Mouse (Mus musculus) limb, embryonic 11.5 days (tissue): ENCODE results near the gene Slc40a1. TPM values are rescaled to one million over a fixed set of nuclear protein-coding genes. Genes with fewer than 3 reads are reported as not detected.

ENCODE experiments used
- ATAC-seq: fragments of 200-750 bp; cut with Nextera tagmentation; 2 replicates; pipeline ENCODE4 v1.8.0; 2017; ENCODE audit warnings: low read depth; ENCODE audit not compliant: insufficient number of reproducible peaks, low FRiP score, low TSS enrichment
- DNase-seq: peaks from one replicate; pipeline ENCODE4 v3.0.0-alpha.2; 2015; ENCODE audit warnings: low spot score
- H3K27ac ChIP-seq: fragments of 300-500 bp; sonication (generic); replicated peaks from 2 replicates; pipeline ENCODE4 v1.5.1; 2014; ENCODE audit warnings: low read depth, mild to moderate bottlenecking, low read length
- H3K27me3 ChIP-seq: fragments of 300-500 bp; sonication (generic); 2 replicates; pipeline ENCODE4 v1.6.1; 2014; ENCODE audit warnings: mild to moderate bottlenecking, low read length, mixed read lengths; ENCODE audit not compliant: control insufficient read depth, insufficient read depth
- H3K36me3 ChIP-seq: fragments of 300-500 bp; sonication (generic); 2 replicates; pipeline ENCODE4 v1.6.1; 2014; ENCODE audit warnings: mild to moderate bottlenecking, low read length, moderate library complexity, mixed read lengths; ENCODE audit not compliant: control insufficient read depth, insufficient read depth
- H3K4me1 ChIP-seq: fragments of 300-500 bp; sonication (generic); 2 replicates; pipeline ENCODE4 v1.6.1; 2014; ENCODE audit warnings: low read length, mixed read lengths; ENCODE audit not compliant: control insufficient read depth, insufficient read depth
- H3K4me2 ChIP-seq: fragments of 300-500 bp; sonication (generic); 2 replicates; pipeline ENCODE4 v1.6.1; 2014; ENCODE audit warnings: low read depth, mild to moderate bottlenecking, moderate library complexity; ENCODE audit not compliant: severe bottlenecking
- H3K4me3 ChIP-seq: fragments of 300-500 bp; sonication (generic); 2 replicates; pipeline ENCODE4 v1.5.1; 2014; ENCODE audit warnings: low read depth, low read length
- H3K9ac ChIP-seq: fragments of 300-500 bp; sonication (generic); 2 replicates; pipeline ENCODE4 v1.6.1; 2014; ENCODE audit warnings: mild to moderate bottlenecking, low read length
- H3K9me3 ChIP-seq: fragments of 300-500 bp; sonication (generic); 2 replicates; pipeline ENCODE4 v1.6.1; 2016; ENCODE audit warnings: low read length; ENCODE audit not compliant: control insufficient read depth
- WGBS: fragments of 180-500 bp; shearing (Covaris S2); extraction: QIAGEN DNeasy Blood & Tissue Kit; methylation state at CpG from one replicate; pipeline ENCODE4 v1.1.7; 2014; 5-methylcytosine and 5-hydroxymethylcytosine counted together
- polyA plus RNA-seq: library from polyadenylated mRNA; unstranded; fragments of >200 nt; fragmentation: Nextera tagmentation; extraction: Ambion mirVana; gene quantifications from 2 replicates; pipeline ENCODE4 v1.2.1, GENCODE M21; 2014

The Slc40a1 gene
- polyA plus RNA-seq, 1 experiment from 2014 or later = 8.4 TPM

DNA sequence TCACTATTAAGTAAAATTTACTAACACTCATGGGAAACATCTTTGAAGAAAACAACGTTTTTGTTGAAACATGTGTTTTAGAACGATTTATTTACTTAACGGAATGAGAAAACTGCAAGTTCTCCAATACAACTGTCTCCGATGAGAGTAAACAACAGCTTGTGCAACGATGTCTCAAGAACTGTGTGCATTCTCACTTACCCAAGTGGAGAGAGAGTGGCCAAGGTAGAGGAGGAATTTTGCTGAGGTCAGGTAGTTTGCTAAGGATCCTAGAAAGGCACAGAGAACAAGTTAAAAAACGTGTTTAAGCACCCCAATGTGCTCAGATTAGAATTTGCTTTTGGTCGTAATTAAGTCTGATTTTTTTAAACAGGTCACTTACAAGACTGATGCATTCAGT is 1.8 kb downstream of the Slc40a1 start:
- Histone ChIP-seq H3K36me3 (no peaks in the 10 kb centered on the region), H3K27me3 (peaks cover 12% of the 10 kb centered on the region; the same call in 1 of the 2 replicates), H3K9ac (no peak overlapping the region), H3K27ac (no peak overlapping the region), H3K9me3 (no peaks in the 10 kb centered on the region), H3K4me3 (no peak overlapping the region), H3K4me2 (no peak overlapping the region), H3K4me1 (no peaks in the 10 kb centered on the region)
- DNase-seq = no peak
- ATAC-seq = no peak
- WGBS = 61% methylated on average over 7 of the region's 7 CpGs

DNA sequence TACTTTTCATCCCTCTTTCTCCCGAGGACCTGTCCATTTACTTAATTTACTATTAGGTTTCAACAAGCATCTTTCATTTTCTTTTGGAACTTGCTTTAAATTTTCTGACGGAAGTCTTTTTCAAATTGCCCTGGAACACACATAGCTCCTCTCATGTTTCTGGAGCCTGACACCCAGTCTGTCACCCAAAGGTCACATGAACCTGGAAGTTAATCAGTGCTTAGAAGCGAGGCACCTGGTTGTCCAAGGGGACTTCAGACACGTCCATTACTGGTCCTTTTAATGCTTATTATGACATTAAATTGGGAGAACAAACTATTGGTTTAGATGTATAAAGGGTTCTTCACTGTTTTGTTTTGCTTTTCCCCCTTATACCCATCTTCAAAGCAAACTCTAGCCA is 3.0 kb downstream of the Slc40a1 start:
- H3K4me2 ChIP-seq = no peak overlapping the region

GRCm38 (mm10) chr1:45920703-45921102 is 5.6 kb downstream of the Slc40a1 start:
- Histone ChIP-seq H3K4me2 (no peak overlapping the region), H3K4me1 (no peaks in the 10 kb centered on the region), H3K36me3 (no peaks in the 10 kb centered on the region), H3K4me3 (no peak overlapping the region), H3K27me3 (no peaks in the 10 kb centered on the region), H3K27ac (no peak overlapping the region), H3K9ac (no peak overlapping the region), H3K9me3 (no peaks in the 10 kb centered on the region)
- DNase-seq = no peak
- no peak for ATAC-seq
- WGBS = 90% methylated on average over 3 of the region's 3 CpGs

More for the DNA sequence above, 3.0 kb downstream of the Slc40a1 start:
- Histone ChIP-seq H3K9me3 (no peaks in the 10 kb centered on the region), H3K4me1 (no peaks in the 10 kb centered on the region), H3K27ac (no peak overlapping the region), H3K9ac (no peak overlapping the region), H3K4me3 (no peak overlapping the region), H3K27me3 (peaks cover 12% of the 10 kb centered on the region; the same call in 1 of the 2 replicates), H3K36me3 (no peaks in the 10 kb centered on the region)
- WGBS = 66% methylated on average over 4 of the region's 4 CpGs
- DNase-seq (no peak), ATAC-seq (no peak)

DNA sequence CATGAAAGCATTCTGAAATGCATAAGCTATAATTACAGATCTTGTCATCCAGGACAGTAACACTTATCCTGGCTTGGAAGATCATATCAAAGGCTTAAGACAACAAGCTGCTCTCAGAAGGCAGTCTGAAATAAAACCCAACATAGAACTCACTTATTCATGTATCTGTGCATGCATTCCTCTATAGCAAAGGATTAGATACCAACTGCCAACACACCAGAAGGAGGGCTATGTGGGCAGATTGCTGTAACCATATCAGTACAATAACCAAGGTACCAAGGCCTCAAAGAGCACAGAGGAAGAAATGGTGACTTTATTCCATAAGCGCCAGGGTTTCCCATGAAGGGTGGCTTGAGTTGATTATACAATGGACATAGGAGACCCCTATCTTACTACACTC is 6.6 kb downstream of the Slc40a1 start:
- Histone ChIP-seq H3K27ac (no peak overlapping the region), H3K9me3 (no peaks in the 10 kb centered on the region), H3K9ac (no peak overlapping the region), H3K4me1 (no peaks in the 10 kb centered on the region), H3K4me3 (no peak overlapping the region), H3K36me3 (no peaks in the 10 kb centered on the region), H3K4me2 (no peak overlapping the region), H3K27me3 (no peaks in the 10 kb centered on the region)
- no peak for DNase-seq
- 96% methylated on average over 1 of the region's 1 CpGs for WGBS
- no peak for ATAC-seq

DNA sequence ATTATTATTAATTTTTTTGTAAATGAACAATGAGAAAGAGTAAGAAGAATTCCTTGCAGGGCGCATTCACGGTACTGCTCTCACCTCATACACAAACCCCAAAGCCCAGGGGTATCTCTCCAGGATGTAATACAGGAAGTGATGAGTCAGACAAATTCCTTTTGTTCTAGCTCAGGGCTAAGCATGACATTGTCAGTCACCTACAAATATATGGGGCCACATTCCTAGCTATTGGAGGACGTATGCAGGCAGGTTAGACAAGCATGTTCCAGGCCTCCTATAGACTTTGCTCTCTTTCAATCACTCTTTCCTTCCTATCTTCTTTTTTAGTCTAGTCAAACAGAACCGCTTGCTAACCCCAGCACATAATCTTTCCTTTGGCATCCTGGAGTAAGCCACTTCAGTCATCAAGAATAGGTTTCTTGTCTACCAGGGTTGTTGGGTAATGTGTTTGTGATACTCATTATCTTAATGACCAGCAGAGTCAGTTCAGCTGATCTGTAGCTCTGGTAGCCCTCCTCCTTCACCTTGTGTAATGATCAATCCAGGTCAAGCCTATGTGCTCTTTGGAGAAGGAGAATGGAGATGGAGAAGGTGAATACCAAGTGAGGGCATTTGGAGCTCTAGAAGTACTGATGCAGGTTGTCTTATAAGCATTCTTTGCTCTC is 9.1 kb downstream of the Slc40a1 start:
- WGBS = 89% methylated on average over 4 of the region's 4 CpGs

GRCm38 (mm10) chr1:45916174-45916573 is 10.1 kb downstream of the Slc40a1 start:
- H3K36me3 ChIP-seq = no peaks in the 10 kb centered on the region
- ATAC-seq (no peak), DNase-seq (no peak)
- no peaks in the 10 kb centered on the region for H3K27me3 ChIP-seq
- no peaks in the 10 kb centered on the region for H3K4me1 ChIP-seq
- H3K9me3 ChIP-seq = no peaks in the 10 kb centered on the region
- no peak overlapping the region for H3K4me3 ChIP-seq
- H3K4me2 ChIP-seq = no peak overlapping the region
- no peak overlapping the region for H3K9ac ChIP-seq
- WGBS = 65% methylated on average over 3 of the region's 3 CpGs
- H3K27ac ChIP-seq = no peak overlapping the region

More for the DNA sequence above, 9.1 kb downstream of the Slc40a1 start:
- no peak overlapping the region for H3K27ac ChIP-seq
- no peaks in the 10 kb centered on the region for H3K27me3 ChIP-seq
- no peak for DNase-seq
- no peak for ATAC-seq
- no peaks in the 10 kb centered on the region for H3K36me3 ChIP-seq
- no peak overlapping the region for H3K4me3 ChIP-seq
- H3K4me2 ChIP-seq = no peak overlapping the region
- H3K9me3 ChIP-seq = no peaks in the 10 kb centered on the region
- H3K9ac ChIP-seq = no peak overlapping the region
- H3K4me1 ChIP-seq = no peaks in the 10 kb centered on the region

GRCm38 (mm10) chr1:45914236-45914635 is 12.1 kb downstream of the Slc40a1 start:
- WGBS = 93% methylated on average over 4 of the region's 4 CpGs
- no peak overlapping the region for H3K27ac ChIP-seq

DNA sequence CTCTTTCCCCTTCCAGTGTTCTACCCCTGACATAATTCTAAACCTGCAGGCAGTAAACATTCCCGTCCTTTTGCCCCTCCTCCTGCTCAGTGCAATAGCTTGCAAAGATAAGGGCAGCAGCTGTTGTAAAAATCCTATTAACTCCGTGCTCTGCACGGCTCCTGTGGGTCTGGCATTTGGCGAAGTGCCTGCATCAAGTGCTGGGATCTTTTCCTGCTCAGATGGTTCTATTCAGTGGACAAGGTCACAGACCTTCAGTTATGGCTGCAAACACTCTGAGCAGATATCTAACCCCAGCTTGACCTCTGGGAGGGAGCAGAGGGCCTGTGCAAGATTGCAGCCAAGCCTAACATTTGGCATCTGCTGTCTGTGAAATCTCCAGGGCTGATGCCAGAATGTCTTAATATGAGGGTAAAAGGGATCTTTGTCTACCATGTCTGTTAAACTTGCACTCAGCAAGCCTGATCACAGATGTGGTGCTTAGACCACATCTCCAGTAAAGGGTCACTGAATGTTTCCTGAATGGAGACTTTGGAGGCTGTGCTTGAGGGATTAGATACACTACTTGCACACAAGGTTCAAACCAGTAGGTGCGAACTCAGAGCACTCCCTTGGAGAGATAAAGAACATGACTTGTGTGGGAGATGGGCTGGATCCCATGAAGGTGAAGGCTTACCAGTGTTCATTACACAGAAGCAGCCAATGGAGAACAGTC is 21.1 kb downstream of the Slc40a1 start:
- no peaks in the 10 kb centered on the region for H3K9me3 ChIP-seq
- ATAC-seq (peak; percentile 75), DNase-seq (peak; percentile 38)
- H3K27me3 ChIP-seq = no peaks in the 10 kb centered on the region
- H3K27ac ChIP-seq = no peak overlapping the region
- 13% methylated on average over 5 of the region's 5 CpGs for WGBS
- no peak overlapping the region for H3K4me2 ChIP-seq
- no peak overlapping the region for H3K4me3 ChIP-seq
- H3K36me3 ChIP-seq = no peaks in the 10 kb centered on the region
- no peak overlapping the region for H3K9ac ChIP-seq
- H3K4me1 ChIP-seq = peaks cover 6% of the 10 kb centered on the region; the same call in 1 of the 2 replicates

More at GRCm38 (mm10) chr1:45914236-45914635, 12.1 kb downstream of the Slc40a1 start:
- Histone ChIP-seq H3K4me2 (no peak overlapping the region), H3K27me3 (no peaks in the 10 kb centered on the region), H3K4me3 (no peak overlapping the region), H3K36me3 (no peaks in the 10 kb centered on the region), H3K4me1 (no peaks in the 10 kb centered on the region), H3K9me3 (no peaks in the 10 kb centered on the region), H3K9ac (no peak overlapping the region)
- no peak for ATAC-seq
- DNase-seq = no peak
